Comparison of ENCODE assay signal across 7 mouse cellular contexts in the genomic region with DNA sequence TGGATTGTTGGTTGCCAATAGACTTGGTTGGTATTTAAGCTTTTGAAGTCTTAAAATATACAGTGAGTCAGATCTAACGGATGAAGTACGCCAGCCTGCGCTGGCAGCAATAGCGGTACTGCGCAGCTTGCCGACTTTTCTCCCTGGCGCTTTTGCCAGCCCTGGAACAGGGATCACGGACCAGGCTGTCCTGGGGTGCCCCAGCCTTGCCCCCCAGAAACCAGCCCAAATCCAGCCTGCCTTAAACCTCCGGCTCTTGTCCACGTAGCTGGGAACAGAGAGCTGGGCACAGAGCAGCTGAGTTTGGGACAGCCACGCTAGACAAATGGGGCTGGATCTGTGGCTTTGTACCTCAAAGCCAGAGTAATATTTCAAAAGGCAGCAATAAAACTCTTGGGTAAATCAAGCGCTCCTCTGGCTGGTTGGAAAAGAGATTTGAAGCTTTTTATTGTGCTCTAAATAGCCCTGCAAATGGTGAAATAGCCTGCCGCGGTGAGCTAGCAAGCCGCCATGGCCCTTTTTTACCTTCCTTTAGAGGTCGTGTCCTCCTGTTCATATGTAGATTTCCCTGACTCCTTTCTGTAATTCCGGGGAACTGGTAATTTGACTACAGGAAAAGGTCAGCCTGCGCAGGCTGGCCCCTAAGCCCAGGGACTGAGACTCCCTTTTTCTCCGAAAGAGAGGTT. TPM values are rescaled to one million over a fixed set of nuclear protein-coding genes. Genes with fewer than 3 reads are reported as not detected.
DNase-seq lines count a peak whose midpoint lies in the region; ATAC-seq and TF ChIP-seq lines count a peak whose summit lies in the region.

No protein-coding gene starts in this region.

- H3K27me3 ChIP-seq in heart, embryonic 15.5 days, result peaks cover 78% of the 10 kb centered on the region
- peaks cover 73% of the 10 kb centered on the region for H3K27me3 ChIP-seq in midbrain, postnatal 0 days (ENCODE audit: insufficient read depth, low read length)

- peak; percentile 16 to 34 for DNase-seq in lung, adult 18-20 months
- no peak for DNase-seq in lung, postnatal 25 days (ENCODE audit: low spot score)
- DNase-seq in brain, adult 2 months (ENCODE audit: low read depth, low spot score), result peak; percentile 66
- peak; percentile 39 to 43 for DNase-seq in left cerebral cortex, postnatal 36 days (ENCODE audit: low spot score in 2 of 2)
- DNase-seq in midbrain, postnatal 0 days (ENCODE audit: low spot score), result peak; percentile 19
- DNase-seq in thymus, postnatal 36 days, result no peak

- H3K4me3 ChIP-seq in heart, embryonic 15.5 days, result peak overlapping the region; percentile 32
- H3K4me3 ChIP-seq in midbrain, postnatal 0 days (ENCODE audit: low read depth, low read length), result no peak overlapping the region

- no peaks in the 10 kb centered on the region for H3K9me3 ChIP-seq in heart, embryonic 15.5 days (replicated peaks)
- no peaks in the 10 kb centered on the region for H3K9me3 ChIP-seq in midbrain, postnatal 0 days (ENCODE audit: low read length)

- peak overlapping the region; percentile 53 for H3K4me2 ChIP-seq in heart, embryonic 15.5 days
- H3K4me2 ChIP-seq in midbrain, postnatal 0 days (ENCODE audit: low read depth, low read length, poor library complexity, severe bottlenecking), result no peak overlapping the region

- intact Hi-C loops in left cerebral cortex, postnatal 36 days (cut with DNase I), result loop anchor here (5.0 to 10.0 kb wide), 4 partner anchors 131 to 829 kb away; partner anchors contain the start of genes Evx1 and Hoxa1

- 11% methylated on average over 19 of the region's 19 CpGs for WGBS in heart, embryonic 15.5 days
- 4% methylated on average over 19 of the region's 19 CpGs for WGBS in midbrain, postnatal 0 days

- no peaks in the 10 kb centered on the region for H3K36me3 ChIP-seq in heart, embryonic 15.5 days
- no peaks in the 10 kb centered on the region for H3K36me3 ChIP-seq in midbrain, postnatal 0 days (ENCODE audit: insufficient read depth, low read length)

- no peak for TF ChIP-seq CTCF in midbrain, postnatal 0 days (IDR thresholded peaks at IDR 0.05)

- no peak for ATAC-seq in heart, embryonic 15.5 days (replicated peaks; ENCODE audit: insufficient number of reproducible peaks, insufficient read depth, low FRiP score, low read depth)
- no peak for ATAC-seq in midbrain, postnatal 0 days (ENCODE audit: low FRiP score)

- 0 out of 2 replicates have a peak, but pooled peaks cover 7% of the 10 kb centered on the region for H3K4me1 ChIP-seq in heart, embryonic 15.5 days (replicated peaks)
- H3K4me1 ChIP-seq in midbrain, postnatal 0 days (ENCODE audit: insufficient read depth, low read length), result no peaks in the 10 kb centered on the region

- H3K27ac ChIP-seq in heart, embryonic 15.5 days, result no peak overlapping the region
- no peak overlapping the region for H3K27ac ChIP-seq in midbrain, postnatal 0 days (ENCODE audit: low read depth, low read length)

- no peak overlapping the region for H3K9ac ChIP-seq in heart, embryonic 15.5 days
- H3K9ac ChIP-seq in midbrain, postnatal 0 days (replicated peaks; ENCODE audit: low read length, poor library complexity, severe bottlenecking), result no peak overlapping the region

RNA-seq across cellular contexts. Expression of gene Skap2, which starts 6.2 kb away (rescaled TPM):
- polyA plus RNA-seq in heart, embryonic 15.5 days (2015; fragmentation: Nextera tagmentation; extraction: Ambion mirVana), result 13.5 and 21.8 TPM in 2 replicates
- 10 to 100 TPM in 1 of 2 experiments, 1 to 10 TPM in 1; 8.5 to 10.5 TPM for total RNA-seq in left cerebral cortex, postnatal 36 days (2021)
- 11.5 TPM in 2 replicates for total RNA-seq in midbrain, postnatal 0 days (2014; rRNA removed)
- 9.3 and 12.5 TPM in 2 replicates for polyA plus RNA-seq in midbrain, postnatal 0 days (2015; fragmentation: Nextera tagmentation; extraction: Ambion mirVana)

Comparison
In these comparisons a context has a peak if more than half of its experiments do, and no peak if none do; other contexts are left out.
1. DNase-seq: peak in lung, adult 18-20 months (2 of 2), brain, adult 2 months (single experiment), left cerebral cortex, postnatal 36 days (2 of 2) and midbrain, postnatal 0 days (single experiment); none in lung, postnatal 25 days (single experiment) and thymus, postnatal 36 days (0 of 2).